Mouse (Mus musculus): Measurements from ENCODE around the gene Hoxc10.
A peak's percentile ranks its signal among the peaks of the same experiment; 100 is the strongest.

Gene Hoxc10

DNA sequence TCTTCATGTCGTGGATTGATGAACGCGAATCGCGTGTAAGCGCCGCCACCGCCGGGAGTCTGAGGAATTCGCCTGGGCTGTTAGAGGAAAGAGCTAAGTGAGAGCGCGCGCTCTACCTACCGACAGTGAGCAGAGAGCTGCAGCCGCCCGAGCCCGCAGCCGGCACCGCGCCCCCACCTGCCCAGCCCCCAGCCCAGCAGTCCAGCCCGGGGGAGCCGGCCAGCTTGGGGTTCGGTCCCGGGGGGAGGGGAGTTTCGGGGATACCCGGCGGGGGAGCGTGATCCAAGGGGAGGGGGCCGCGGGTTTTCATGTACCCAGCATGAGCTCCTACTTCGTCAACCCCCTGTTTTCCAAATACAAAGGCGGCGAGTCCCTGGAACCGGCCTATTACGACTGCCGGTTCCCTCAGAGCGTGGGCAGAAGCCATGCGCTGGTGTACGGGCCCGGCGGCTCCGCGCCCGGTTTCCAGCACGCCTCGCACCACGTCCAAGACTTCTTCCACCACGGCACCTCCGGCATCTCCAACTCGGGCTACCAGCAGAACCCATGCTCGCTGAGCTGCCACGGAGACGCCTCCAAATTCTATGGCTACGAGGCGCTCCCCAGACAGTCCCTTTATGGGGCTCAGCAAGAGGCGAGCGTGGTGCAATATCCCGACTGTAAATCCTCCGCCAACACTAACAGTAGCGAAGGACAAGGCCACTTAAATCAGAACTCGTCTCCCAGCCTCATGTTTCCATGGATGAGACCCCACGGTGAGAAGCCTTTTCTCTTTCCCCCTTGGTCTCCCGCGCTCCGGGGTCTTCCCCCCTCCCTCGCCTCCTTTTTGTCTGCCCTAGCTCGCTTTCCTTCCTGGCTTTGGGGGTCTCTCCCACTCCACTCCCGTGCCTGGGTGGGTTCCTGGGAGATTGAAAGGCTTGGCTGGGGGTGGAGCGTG, 24.1 kb downstream of the Hoxc10 start, which contains the start of gene Hoxc8:
Hoxc8 (plus strand) TSS at position 147 of the 937 bp plus-strand sequence.
- no peak for DNase-seq

DNA sequence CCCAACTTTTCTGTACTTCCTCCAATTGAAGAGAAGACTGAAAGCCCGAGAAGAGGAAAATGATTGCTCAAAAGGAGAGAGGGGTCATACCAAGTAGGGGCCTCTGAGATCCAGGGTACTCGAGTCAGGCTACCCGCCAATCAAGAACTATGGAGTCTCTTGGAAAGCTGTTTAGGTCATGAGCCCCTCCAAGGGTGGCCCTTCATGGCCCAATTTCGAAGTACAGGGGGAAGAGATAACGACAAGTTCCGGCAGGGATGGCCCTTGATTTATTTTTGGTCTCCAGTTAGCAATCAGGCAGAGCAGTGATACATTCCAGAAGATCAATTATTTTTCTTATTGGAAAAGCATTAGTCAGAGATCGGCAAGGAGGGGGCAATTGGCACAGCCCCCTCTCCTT, 25.2 kb downstream of the Hoxc10 start:
- no peak for DNase-seq

DNA sequence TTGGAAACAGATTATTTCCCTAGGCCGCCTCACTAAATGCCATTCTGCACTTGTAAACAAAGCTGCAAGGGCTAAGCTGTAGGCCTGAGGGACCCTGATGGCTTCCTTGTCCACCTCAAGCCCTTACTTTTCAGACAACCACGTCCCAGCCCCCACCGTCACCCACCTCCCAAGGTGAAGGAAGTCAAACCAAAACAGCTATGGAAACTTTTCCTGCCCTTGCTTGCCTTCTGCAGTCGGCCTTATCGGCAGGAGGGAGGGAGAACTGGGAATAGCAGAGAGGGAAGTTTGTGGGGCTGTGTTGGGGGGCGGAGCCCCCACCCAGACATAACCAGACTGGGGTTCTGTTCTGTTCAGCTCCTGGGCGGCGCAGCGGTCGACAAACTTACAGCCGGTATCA, 25.6 kb downstream of the Hoxc10 start:
- no peak for DNase-seq

GRCm38 (mm10) chr15:102992863-102993262, 26.3 kb downstream of the Hoxc10 start:
- DNase-seq, result no peak

- DNase-seq, result no peak
Observed at GRCm38 (mm10) chr15:102996548-102996947, 30.0 kb downstream of the Hoxc10 start.

GRCm38 (mm10) chr15:102997431-102997830, 30.8 kb downstream of the Hoxc10 start:
- no peak for DNase-seq

DNA sequence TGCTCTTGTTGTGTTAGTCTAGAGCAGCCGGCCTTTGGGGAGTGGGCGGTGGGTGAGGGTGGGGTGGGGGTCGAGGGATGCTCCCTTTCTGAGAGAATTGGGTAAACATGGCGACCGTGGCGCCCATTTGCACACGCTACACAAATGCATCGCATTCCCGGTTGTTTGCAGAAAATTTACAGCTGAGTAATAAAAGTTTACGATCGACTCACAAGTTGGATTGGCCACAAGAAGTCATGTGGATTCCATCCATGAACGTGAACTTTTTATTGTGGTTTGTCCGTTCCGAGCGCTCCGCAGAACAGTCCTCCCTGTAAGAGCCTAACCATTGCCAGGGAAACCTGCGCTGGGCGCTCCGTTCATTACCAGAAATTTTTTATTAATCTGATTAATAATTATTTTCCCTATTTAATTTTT, 31.4 kb downstream of the Hoxc10 start, which contains the start of gene Hoxc6:
Hoxc6 (plus strand) TSS at position 319 of the 417 bp plus-strand sequence.
- no peak for DNase-seq

GRCm38 (mm10) chr15:102998608-102999182, 32.1 kb downstream of the Hoxc10 start:
- DNase-seq, result no peak

GRCm38 (mm10) chr15:102999183-102999831, 32.7 kb downstream of the Hoxc10 start:
- peak; percentile 53 to 66 for DNase-seq

- no peak for DNase-seq
Observed at GRCm38 (mm10) chr15:102999955-103000354, 33.4 kb downstream of the Hoxc10 start.

DNA sequence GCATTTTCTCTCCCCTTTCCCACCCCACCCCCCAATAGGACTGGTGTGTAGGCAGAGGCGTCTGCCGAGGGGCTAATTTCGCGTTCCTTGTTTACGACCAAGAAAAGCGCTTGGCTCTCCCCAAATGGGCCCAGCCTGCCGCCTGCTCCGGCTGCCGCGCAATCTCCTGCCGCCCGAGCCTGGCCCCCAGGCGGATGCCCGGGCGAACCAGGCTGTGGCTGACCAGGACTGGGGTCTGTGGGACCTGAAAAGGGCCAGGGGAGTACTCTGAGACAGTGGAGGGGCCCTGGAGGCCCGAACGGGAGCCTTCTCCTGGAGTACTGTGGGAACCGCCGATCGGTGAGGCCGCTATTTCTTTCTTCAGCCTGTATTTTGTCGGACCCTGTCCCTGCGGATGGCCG, 33.9 kb downstream of the Hoxc10 start:
- DNase-seq, result no peak

DNA sequence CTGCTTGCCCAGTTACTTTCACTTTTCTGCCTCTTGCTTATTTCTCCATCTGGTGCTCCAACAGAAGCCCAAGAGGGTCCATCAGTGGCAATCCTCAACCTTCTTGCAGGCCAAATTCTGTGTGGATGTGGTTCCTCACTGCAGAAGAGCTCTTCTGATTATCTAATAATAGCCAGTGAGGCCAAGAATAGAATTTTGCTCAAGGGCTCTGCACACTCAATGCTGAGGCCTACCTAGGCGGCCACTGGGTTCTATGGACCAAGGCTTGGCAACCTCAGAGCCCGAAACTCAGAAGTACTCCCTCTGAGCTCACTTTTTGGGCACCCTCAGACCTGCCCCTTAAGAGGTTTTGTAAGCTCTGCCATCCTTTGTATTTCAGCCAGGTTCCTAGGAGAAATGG, 34.8 kb downstream of the Hoxc10 start:
- no peak for DNase-seq

GRCm38 (mm10) chr15:103002156-103002555, 35.6 kb downstream of the Hoxc10 start:
- no peak for DNase-seq

- DNase-seq, result no peak
Observed at GRCm38 (mm10) chr15:103002821-103003448, 36.3 kb downstream of the Hoxc10 start.

DNA sequence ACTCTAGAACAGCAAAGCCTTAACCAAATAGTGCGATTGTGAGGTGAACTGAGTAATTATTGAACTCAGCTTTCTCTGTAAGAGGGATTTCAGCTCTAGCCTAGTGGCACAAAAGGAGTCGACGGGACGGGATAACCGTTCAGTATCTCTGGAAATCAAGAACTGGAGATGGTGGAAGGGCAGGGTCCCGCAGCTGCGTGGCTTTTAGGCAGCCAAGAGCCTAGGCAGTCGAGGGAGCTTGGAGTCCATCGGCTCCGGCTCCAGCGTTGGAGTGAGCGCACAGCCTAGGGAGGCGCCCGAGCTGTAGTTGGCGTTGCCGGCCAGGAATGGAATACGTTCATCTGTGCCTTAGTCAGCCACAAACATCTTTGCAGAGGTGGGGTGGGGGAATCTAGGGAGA, 38.7 kb downstream of the Hoxc10 start:
- no peak for DNase-seq

GRCm38 (mm10) chr15:103005797-103006196, 39.2 kb downstream of the Hoxc10 start:
- no peak for DNase-seq

DNA sequence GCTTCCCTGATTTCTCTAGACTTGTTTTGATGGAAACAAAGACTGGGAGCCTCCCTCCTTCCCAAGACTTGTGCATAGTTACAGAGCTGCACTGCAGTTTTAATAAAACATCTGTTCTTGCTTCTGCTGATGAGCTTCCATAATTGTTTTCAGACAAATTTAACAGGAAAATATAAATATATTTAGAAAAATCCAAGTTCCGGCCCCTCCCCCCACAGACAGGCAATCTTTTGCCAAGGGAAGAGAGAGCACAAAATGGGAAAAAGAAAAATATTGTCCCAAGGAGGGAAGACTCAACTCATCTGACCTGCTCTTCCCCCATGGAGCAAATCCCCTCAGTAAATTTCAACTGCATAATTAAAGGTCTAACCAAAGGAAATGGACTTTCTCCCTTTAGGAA, 39.7 kb downstream of the Hoxc10 start:
- no peak for DNase-seq

DNA sequence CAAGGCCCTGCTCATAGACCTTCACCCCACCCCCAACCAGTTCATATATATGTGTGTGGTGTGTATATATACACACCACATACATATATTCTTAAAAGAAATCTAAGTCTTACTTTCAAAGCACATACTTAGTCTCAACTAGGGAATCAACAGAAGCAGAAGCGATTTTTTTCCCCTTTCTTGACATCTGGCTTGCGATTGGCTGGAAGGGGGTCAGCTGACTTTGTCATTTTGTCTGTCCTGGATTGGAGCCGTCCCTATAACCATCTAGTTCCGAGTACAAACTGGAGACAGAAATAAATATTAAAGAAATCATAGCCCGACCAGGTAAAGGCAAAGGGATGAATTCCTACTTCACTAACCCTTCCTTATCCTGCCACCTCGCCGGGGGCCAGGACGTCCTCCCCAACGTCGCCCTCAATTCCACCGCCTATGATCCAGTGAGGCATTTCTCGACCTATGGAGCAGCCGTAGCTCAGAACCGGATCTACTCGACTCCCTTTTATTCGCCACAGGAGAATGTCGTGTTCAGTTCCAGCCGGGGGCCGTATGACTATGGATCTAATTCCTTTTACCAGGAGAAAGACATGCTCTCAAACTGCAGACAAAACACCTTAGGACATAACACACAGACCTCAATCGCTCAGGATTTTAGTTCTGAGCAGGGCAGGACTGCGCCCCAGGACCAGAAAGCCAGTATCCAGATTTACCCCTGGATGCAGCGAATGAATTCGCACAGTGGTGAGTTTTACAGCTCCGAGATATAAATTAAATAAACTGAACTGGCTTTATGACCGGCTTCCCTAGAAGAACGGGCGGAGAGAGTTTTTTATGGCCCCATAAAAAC, 42.9 kb downstream of the Hoxc10 start:
- no peak for DNase-seq

GRCm38 (mm10) chr15:103010112-103010846, 43.7 kb downstream of the Hoxc10 start:
- no peak for DNase-seq

DNA sequence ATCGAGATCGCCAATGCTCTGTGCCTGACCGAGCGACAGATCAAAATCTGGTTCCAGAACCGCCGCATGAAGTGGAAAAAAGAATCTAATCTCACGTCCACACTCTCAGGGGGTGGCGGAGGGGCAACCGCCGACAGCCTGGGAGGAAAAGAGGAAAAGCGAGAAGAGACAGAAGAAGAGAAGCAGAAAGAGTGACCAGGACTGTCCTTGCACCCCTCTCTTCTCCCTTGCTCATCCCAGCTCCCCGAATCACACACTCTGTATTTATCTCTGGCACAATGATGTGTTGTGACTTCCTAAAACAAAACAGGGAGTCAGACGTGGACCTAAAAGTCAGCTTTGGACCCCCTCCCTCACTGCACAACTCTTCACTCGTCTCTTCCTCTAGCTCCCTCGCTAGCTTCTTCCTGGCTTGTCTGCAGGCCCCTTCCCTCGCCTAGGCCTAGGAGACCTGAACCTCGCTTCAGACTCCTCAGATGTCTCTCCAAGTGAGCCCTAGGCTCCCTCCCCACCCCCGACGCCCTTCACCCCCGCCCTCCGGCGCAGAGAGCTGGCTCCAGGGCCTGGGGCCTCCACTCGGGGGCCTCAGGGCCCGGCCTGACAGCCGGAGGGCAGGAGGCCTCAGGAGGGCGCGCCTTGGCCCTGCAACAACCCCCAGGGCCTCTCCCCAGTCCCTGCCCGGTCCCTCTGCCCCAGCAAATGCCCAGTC, 44.4 kb downstream of the Hoxc10 start:
- DNase-seq, result no peak
